Mouse (Mus musculus) left cerebral cortex, postnatal 10 days (tissue): ENCODE data around the gene Sars2. TPM values are rescaled to one million over a fixed set of nuclear protein-coding genes. Genes with fewer than 3 reads are reported as not detected.
"Not testable (repeated sequence)": the region's sequence is repeated elsewhere in the genome, so short reads cannot be mapped to it uniquely, and the experiment has no call there.

Source experiments
- DNase-seq, 2 experiments: peaks; one replicate each; pipeline ENCODE4 v3.0.0; 2021 to 2022; ENCODE audit warnings: low spot score in 2 of 2, mixed read lengths in 1 of 2; ENCODE audit errors: extremely low spot score in 1 of 2
- intact Hi-C: fragments of 180-260 bp; cut with DNase I; formaldehyde crosslinking; loops from one replicate; pipeline ENCODE4 v1.15.1; 2025
- total RNA-seq, 2 experiments: library from RNA; stranded (reverse); gene quantifications; 2 replicates each; pipeline ENCODE4 v1.2.3; 2021

Gene Sars2
- 10 to 100 TPM; 15.6 to 16.0 TPM for total RNA-seq

GRCm38 (mm10) chr7:28741709-28742438 lies at the start of gene Sars2, which contains the start of gene Mrps12:
Gene Sars2 (plus strand): TSS chr7:28741992.
Gene Mrps12 (minus strand): TSS chr7:28741820.
- peak; percentile 93 to 98 for DNase-seq
- intact Hi-C loops: no loop called here

- intact Hi-C loops: no loop called here
- DNase-seq: peak in 1 of 2 experiments; percentile 61
These were observed 49.1 kb upstream of the Sars2 start, which contains the start of gene Fbxo27 for GRCm38 (mm10) chr7:28692545-28693320. Gene Fbxo27 (plus strand): TSS chr7:28692849.

GRCm38 (mm10) chr7:28693321-28693966 lies 48.3 kb upstream of the Sars2 start:
- peak; percentile 71 to 86 for DNase-seq
- intact Hi-C loops: no loop called here

DNA sequence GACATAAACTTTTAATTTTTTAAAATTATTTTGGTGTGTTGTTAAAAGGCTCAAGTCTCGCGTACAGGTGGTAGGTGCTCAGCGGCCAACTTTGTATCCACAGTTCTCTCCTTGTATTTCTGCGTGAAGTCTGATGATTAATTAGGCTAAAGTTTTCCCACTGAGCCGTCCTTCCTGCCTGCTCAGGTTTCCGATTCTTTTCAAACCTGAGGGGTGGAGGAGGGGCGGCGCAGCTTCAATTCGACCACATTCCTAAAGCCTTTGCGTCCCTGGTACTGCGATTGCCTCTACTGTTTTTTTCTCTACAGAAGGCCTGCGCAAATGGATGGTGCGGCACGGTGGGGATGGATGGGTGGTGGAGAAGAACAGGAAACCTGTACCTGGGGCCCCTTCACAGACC lies 47.4 kb upstream of the Sars2 start:
- no peak for DNase-seq
- intact Hi-C loops: no loop called here

GRCm38 (mm10) chr7:28694966-28695511 lies 46.8 kb upstream of the Sars2 start:
- intact Hi-C loops: no loop called here
- DNase-seq: no peak

DNA sequence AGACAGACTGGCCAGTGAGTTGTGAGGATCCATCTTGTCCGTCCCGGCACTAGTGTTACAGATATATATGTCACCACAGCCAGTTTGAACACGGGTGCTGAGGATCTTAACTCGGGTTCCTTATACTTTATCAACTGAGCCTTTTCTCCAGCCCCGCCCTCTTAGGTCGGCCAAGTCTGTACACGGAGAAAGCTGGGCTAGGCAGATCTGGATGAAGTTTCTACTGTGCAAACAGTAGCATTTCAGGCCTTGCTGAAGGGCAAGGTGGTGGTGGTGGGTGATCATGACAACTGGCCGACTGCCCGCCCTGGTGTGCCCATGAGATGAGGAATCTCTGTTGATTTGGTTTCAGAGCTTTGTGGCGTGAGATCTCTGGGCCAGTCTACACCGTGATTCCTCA lies 44.5 kb upstream of the Sars2 start:
- intact Hi-C loops: no loop called here

GRCm38 (mm10) chr7:28700269-28700668 lies 41.5 kb upstream of the Sars2 start:
- no peak for DNase-seq
- intact Hi-C loops: no loop called here

More for the DNA sequence above, 44.5 kb upstream of the Sars2 start:
- no peak for DNase-seq

DNA sequence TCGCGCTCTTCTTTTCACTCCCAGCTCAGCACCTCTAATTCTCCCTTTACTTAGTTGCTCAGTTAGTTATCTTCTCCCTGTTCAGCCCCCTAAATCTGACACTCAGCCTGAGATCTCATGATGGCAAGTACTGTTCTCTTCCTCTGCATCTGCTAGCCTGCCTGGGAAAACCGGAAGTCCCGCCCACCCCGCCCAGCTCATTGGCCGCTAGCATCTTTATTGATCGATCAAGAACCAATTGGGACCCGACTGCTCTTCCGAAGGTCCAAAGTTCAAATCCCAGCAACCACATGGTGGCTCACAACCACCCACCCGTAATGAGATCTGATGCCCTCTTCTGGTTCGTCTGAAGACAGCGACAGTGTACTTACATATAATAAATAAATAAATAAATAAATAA lies 40.5 kb upstream of the Sars2 start:
- intact Hi-C loops, DNase-seq: not testable (repeated sequence)

DNA sequence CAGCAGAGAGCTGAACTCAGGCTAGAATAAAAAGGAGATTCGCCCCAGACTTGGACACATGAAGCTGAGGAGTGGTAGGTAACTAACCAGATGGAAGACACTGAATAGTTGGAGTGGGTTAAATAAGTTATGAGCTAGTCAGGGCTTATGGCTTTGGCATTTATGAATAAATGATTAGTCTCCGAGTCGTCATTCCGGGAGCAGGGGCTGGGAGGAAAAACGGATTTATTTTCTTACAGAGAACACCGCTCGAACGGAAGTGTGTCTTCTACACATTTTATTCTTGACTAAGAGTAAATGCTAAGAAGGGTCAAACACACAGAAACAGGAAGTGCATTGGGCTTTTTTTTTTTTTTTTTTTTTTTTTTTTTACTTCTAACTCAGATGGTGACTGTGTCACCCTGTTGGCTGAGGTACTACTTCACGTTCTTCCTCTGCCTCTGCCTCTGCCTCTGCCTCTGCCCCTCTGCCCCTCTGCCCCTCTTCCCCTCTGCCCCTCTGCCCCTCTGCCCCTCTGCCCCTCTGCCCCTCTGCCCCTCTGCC lies 39.1 kb upstream of the Sars2 start:
- intact Hi-C loops: no loop called here
- DNase-seq: no peak

DNA sequence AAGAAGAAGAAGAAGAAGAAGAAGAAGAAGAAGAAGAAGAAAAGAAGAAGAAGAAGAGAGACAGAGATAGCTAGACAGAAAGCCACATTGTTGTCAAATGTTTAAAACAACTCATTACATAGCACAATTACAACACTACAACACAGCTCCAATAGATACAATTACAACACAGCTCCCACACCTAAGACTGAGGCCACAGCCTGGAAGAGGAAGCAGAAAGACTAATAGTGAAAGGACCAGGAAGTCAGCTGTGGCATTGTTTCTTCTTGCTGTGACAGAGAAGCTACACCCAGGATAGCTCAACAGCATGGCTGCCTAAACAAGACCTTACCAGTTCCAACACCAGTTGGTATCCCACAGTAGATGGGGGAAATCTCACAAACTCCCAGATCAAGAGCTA lies 32.3 kb upstream of the Sars2 start:
- intact Hi-C loops: no loop called here

GRCm38 (mm10) chr7:28710962-28711361 lies 30.8 kb upstream of the Sars2 start:
- DNase-seq: no peak
- intact Hi-C loops: no loop called here

More for the DNA sequence above, 32.3 kb upstream of the Sars2 start:
- no peak for DNase-seq

GRCm38 (mm10) chr7:28714667-28715066 lies 27.1 kb upstream of the Sars2 start:
- intact Hi-C loops: no loop called here

GRCm38 (mm10) chr7:28715598-28715997 lies 26.2 kb upstream of the Sars2 start:
- intact Hi-C loops: no loop called here
- DNase-seq: no peak

More at GRCm38 (mm10) chr7:28714667-28715066, 27.1 kb upstream of the Sars2 start:
- DNase-seq: peak; percentile 45 to 48

- intact Hi-C loops: no loop called here
- peak in 1 of 2 experiments; percentile 66 for DNase-seq
These were observed 25.1 kb upstream of the Sars2 start, which contains the start of gene Fbxo17 for GRCm38 (mm10) chr7:28716590-28717281. Gene Fbxo17 (plus strand): TSS chr7:28716804.

DNA sequence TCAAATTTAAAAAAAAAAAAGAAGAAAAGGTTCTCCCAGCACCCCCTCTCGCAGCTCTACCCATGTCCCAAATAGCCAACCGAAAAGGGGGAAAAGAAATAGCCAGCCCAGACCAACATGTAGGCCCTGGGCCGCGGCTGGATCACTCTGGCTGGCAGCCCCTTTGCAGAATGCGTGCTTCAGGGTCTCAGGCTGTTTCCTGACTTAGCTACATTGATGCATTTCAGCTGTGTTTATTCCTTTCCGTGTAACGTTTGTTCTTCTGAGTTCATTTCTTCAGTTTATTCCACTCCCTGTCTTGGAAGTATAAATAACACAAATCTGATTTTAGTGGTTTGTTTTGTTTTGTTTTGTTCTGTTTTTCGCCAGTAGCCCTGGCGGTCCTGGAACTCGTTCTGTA lies 24.1 kb upstream of the Sars2 start:
- intact Hi-C loops: no loop called here
- no peak for DNase-seq

- no peak for DNase-seq
- intact Hi-C loops: no loop called here
These were observed 22.6 kb upstream of the Sars2 start for GRCm38 (mm10) chr7:28719159-28719558.

DNA sequence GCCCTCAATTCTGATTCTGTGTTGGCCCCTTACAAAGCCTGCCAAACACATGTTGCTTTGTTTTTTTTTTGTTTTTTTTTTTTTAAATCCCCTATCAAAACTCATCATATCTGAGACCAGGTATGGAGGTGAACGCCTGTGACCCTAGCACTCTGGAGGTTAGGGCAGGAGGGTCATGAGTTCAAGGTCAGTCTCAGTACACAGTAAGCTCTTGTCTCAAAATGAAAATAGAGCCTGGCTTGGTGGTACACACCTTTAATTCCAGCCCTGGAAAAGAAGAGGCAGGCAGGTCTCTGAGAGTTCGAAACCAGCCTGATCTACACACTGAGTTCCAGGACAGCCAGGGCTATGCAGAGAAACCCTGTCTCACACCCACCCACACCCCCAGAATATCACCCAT lies 22.1 kb upstream of the Sars2 start:
- DNase-seq: no peak
- intact Hi-C loops: no loop called here
